Mouse (Mus musculus): ENCODE measurements around the gene Gbp5.

- TF ChIP-seq CTCF (IDR thresholded peaks at IDR 0.05; ENCODE audit: low read depth) (peak; percentile 96), EP300 (IDR thresholded peaks at IDR 0.05; ENCODE audit: low read depth) (no peak)
Measured at GRCm38 (mm10) chr3:142560296-142560948, 66.6 kb downstream of the Gbp5 start.
